Mouse (Mus musculus): ENCODE measurements around the gene Zfp184. TPM values are rescaled to one million over a fixed set of nuclear protein-coding genes. Genes with fewer than 3 reads are reported as not detected.

Gene Zfp184
- polyA plus RNA-seq, 1 experiment: 1.4 TPM

DNA sequence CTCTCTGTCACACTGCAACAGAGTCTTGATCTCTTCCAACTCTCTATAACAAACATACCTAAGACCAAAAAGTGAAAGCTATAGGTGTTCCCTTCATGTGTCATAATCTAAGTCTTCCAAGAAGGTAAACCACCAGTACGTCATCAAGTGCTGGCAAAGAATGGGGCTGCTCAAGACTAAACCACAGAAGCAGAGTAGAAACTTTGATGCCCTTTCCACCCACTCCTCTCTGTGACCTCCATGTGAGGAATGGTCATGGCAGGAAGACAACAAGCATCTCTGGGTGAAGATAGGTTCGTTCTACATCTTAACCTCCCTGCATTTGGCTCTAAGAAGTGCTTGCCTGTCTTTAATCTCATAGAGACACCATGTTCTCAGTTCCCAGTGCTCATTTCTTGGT, 39.6 kb downstream of the Zfp184 start:
- DNase-seq (ENCODE audit: low read depth): no peak

DNA sequence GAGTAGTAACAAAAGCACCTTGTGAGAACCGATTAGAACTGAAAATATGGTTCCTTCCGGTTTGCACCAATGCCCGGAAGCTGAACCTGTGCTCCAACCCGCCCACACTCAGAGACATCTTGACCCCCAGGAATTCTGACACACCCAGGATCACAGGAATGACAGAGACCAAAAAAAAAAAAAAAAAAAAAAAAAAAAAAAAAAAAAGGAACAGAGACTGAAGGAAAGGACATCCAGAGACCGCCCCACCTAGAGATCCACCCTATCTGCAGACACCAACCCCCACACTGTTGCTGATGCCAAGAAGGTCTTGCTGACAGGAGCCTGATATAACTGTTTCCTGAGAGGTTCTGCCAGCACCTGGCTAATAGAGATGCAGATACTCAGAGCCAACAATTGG, 47.7 kb downstream of the Zfp184 start:
- DNase-seq (ENCODE audit: low read depth): no peak

DNA sequence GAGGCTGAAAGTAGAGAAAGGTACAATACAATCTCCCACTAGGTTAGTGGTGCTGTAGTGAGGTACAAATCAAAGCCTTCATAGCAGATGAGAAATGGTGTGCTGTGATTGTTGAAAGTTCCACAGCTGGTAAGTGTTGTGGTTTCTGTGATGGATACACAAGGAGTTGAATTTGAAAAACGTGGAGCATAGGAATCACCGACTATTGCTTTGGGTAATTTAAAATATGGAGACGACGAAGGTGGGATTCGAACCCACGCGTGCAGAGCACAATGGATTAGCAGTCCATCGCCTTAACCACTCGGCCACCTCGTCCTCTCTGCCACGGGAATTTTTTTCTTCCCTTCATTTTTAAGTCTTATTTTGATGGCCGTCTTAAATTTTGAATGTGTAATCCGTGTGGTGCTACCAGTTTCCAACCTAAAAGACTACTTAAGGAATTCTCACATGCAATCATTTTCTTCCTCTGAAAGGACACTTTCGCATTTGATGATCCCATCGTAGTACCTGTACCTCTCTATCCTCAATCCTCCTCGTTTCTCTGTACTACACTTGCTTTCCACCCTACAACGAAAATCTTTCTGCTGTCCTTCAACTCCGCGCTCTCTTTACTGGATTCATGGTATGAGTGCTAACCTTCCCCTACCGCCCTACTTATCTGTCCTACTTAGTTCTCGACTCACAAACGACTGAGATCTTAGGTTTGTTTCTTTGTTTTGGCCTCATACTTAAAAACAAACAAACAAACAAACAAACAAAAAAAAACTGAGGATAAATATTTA, 49.3 kb downstream of the Zfp184 start:
- no peak for DNase-seq (ENCODE audit: low read depth)

DNA sequence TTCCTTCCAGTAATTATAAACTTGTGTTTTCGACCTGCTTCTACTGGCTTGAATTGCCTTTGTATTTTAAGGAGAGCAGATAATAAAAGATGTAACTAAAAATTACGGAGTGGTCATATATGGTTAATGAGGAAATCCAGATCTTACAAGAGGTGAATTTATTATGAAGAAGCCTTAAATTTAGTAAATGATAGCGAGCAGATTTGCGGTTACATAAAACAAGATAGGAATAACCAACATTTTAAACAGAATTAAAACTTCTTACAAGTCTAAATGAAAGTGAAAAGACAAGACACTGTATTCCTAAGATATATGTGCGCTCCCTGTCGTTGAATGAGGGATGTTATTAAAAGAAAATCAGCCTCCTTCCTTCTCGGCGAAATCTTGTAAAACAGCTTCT, 50.0 kb downstream of the Zfp184 start:
- no peak for DNase-seq (ENCODE audit: low read depth)

DNA sequence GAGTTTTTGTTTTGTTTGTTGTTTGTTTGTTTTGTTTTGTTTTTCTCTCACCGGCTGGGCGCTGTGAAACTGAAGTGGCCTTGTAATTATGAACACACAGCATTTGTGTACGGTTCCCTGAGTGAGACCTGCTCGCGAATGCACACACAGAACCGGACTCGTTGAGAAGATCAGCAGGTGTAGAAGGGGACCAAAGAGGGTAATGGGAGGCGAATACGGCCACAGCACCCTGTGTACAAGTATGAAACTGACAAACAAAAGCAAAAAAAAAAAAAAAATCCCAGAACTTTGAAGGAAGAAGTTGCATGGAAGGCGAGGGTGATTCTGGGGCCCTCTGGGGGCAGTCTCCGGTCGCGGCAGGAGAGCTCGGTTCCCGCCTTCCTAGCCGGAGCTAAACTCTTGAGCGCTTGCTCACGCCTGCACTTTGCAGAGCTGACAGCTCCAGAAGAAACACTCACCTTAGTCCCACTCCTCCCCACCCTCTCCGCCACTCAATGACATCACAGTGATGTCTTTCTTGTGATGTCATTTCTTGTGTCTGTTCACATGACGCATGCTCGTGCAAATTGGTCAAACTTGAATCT, 50.5 kb downstream of the Zfp184 start:
- no peak for DNase-seq (ENCODE audit: low read depth)

DNA sequence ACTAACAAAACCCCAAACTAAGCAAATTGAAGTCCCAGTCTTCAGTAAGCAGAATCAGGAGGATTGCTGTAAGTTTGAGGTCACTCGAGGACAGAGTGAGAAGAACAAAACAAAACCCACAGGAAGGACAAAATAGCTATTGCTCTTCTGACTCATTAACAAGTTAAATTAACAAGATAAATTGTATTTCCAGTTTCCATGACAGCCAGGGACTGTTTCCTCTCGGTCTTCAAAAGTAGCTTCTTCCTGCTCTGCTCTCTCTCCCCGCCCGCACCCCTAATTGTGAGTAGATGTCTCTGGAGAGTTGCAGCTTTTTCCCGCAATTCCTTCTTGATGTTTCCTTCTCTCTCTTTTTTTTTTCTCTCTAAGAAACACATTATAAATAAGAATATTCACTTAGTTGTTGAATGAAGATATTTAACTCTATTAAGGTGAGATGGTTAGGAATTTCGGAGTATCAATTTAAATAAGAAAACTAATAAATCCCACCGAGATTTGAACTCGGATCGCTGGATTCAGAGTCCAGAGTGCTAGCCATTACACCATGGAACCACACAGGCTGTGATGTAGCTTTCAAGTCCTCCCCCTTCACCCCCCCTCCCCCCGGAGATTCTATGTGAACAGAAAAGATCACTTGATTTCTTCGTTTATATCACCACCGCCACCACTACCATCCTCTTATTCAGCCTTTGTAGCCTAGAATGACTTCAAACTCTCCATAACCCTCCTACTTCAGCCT, 51.4 kb downstream of the Zfp184 start:
- no peak for DNase-seq (ENCODE audit: low read depth)

DNA sequence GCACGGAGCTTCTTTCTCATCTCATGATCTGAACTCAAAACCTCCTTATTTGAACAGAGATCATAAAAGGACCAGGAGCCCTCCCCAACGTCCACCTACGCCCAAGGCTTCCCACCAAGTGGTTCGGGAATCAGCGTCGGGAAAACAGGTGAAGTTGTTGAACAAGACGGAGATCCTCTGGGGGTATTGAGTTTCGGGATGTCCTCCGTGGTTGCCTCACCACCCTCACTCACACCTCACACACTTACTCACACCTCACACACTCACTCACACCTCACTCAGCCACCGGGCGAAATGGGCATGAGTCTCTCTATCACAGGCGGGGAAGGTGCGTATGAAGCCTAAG, 51.9 kb downstream of the Zfp184 start:
- DNase-seq (ENCODE audit: low read depth): no peak

DNA sequence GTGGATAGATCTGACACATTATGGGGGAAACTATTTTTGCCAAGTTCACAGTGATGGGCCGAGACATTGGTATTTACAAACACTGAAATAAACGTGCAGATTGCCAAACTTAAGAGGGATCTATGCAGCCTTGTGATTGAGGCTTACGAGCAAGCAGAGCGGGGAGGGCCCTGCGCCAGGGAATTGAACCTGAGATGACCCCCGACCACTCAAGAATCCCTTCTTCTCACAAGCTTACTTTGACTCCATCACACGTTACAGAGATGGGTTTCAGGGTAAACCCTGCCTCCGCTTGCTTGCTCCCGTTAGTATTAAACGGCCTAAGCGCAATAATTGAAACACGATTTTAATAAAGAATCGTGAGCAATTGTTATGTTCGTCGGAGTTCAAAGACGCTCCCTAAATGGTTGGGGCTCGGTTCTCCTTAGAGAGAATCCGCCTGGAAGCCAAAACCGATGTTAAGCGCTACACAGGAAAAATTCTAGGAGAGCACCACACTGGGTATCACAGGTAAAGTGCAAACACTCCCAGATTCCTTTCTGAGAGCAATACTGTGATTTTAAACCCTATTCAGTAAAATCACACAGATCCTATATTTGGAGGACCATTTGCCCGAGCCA, 52.4 kb downstream of the Zfp184 start:
- no peak for DNase-seq (ENCODE audit: low read depth)

DNA sequence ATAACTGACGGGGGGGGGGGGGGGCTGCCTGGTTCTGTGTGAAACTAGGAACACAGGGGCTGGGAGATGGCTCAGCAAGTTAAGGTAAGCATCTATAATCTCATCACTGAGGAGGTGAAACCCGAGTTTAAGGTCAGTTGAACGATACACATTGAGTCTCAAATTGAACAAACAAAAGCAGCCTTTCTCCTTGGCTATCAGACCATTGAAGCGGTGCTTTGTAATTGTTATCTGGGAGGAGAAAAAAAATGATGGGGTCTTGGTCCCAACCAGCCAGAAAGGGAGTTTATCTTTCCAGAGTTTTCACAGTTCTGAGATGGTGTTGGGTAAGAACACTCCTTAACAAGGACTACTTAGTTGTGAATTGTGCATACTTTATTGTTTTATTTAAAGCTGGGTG, 52.9 kb downstream of the Zfp184 start:
- no peak for DNase-seq (ENCODE audit: low read depth)

DNA sequence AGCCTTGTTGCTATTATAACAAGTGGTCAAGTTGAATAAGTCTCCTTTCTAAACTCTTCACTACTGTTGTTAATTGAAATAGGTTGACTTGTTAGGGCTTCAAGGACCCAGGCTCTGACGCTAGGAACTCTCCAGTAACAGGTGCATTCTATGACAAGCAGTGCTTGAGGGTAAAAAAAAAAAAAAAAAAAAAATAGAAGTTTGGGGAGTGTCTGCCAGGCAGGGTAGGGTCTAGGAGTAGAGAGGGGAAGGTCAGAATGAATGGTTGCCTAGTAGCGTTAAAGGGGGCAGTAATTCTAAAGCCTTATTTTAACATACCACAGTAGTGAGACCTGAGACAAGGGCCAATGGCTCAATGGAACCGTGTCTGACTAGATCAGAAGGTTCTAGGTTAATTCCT, 53.5 kb downstream of the Zfp184 start:
- no peak for DNase-seq (ENCODE audit: low read depth)

DNA sequence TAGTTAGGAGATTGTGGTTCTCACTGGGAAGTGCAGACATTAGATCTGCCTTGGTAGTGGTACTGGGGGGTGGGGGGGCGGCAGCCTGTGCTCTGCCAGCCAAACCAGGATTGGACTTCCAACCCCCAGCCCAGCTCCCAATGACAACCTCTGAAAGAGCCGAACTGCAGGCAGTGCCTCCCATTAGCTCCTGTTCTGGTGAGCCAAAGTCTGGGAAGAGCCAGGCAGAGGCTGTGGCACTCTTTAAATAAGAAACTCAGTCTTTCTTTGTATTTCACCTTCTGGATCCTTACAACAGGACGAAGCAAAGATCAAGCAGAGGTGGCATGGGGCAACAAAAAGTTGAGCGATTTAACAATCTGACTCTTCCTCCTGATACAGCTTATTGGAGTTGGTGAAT, 54.3 kb downstream of the Zfp184 start:
- no peak for DNase-seq (ENCODE audit: low read depth)

DNA sequence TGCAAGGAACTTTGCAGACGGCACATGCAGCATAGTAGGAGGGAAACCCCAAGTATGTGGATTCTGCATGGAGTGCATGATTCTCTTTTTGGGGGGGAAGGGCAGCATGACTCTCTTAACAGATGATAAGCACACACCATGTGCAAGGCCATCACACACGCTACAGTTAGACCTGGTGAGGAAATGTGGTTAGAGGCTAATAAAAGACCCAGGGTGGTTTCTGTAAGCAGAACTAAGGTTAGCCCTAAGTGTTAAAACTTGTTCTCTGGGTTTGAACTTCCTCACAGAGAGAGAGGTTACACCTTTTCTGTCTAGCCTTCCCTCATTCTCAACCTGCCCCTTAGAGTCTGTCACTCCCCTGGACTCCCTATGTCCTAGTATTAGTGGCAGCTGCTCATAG, 56.5 kb downstream of the Zfp184 start:
- DNase-seq (ENCODE audit: low read depth): no peak

DNA sequence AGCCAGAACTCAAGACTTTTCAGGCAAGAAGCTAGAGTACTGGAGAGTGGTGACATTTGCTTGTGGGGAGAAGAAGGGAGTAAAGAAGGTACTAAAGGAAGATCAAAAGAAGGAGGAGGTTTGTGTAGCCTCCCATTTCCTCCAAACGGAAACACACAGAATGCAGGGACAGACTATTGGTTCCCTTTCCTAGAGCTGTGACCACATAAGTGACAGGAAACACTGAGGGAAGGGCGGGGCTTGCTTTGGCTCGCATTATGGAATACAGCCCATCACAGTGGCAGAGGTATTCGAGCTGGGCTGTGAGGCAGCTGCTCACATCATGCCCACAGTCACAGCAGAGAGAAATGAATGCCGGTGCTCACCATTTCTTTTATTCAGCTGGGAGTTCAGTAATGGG, 56.9 kb downstream of the Zfp184 start:
- no peak for DNase-seq (ENCODE audit: low read depth)

DNA sequence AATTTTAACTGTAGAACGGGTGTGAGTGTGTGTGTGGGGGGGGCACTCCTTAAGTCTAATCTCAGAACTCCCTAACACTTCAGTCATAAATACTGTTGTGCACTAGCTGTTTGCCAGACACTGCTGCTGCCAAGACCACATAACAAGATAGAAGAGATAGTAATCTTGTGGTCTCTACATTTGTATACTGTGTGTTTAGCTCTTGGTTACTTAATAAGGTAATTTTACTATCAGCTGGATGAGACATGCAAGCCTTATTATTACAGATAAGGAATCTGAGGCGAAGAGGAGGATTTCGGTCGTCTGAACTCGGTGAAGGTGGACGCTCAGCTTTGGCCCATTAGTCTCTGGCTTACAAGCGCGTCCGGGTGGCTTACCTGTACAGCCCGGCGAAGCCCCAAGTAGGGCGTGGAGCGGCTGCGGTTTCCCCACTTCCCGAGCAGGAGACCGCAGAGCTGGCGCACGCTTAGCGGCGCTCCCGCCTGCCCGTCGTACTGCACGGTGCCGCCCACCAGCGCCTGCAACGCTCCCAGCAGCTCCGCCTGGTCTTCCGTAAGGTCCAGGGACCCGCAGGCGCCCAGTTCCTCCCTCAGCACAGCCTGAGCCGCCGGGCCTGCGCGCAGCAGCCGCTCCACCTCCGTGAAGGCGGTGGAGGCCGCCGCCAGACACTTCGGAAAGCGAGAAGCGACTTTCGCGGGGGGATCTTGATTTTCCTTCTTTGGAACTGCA, 60.9 kb downstream of the Zfp184 start:
- DNase-seq (ENCODE audit: low read depth): no peak

DNA sequence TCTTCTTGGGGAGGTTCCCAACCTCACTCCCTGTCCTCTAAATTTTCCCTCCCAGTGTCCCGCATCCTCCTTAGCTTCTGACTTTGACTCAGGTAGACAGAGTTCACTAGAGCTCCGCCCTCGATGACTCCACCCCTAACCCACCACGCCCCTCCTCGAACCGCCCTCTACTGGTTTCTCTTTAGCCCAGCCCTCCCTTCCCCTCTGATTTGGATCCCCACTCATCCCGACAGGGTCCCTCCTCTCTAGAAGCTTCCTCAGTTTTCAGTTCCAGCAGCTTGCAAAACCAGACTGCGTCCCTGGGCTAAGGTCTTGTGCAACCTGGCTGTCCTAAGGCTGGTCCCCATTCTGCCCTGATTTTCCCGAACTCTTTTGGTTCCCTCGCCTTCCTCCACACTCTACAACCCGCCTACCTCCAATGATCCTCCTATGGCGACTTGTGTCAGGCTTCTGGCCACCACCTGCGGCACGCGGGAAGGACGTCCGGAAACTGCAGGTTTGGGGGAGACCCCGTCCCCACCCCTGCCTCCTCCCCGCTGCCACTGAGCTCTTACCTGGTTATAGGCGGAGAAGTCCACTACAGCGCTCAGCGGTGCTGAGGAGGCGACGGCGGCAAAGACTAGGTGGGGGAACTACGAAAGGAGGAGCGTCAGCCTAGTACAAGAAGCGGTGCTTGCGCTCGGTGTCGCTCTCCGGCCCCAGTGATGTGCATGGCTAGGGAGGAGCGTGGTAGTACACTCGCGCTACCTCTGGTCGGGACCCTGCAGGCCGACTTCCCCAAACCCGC, 61.6 kb downstream of the Zfp184 start:
- DNase-seq (ENCODE audit: low read depth): no peak

DNA sequence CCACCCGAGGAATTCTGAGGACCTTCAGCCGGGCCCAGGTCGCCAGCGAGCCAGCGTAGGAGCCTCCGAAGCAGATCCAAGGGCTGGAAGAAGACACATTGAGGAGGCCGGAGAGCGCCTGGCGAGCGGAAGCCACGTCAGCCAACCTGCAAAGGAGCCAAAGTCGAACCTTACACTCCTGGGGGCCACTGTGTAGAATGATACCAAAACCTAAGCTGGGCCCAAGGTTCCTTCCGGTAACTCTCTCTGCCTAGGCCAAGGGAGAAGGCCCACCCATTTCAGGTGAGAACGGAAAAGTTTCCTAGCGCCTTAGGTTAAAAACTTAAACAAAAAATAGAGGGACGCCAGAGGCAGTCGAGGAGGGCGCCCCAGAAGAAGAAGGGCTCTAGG, 62.2 kb downstream of the Zfp184 start:
- no peak for DNase-seq (ENCODE audit: low read depth)

DNA sequence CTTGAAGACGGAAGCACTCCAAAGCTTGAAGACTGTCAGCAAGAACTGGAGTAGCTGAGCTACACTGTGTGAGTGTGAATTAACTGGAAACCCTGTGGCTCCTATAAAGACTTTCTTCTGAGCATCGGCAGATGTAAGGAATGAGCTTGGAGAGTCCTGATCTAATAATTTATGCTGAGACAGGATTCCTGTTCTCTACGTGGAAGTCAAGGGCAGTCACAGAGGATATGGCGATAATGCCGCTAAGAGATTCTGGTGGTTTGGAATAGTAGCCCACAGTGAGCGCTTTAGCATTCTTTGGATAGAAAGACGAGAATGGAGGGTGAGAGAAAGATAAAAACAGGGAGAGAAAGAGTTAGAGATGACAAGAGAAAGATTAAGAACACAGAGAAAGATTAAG, 63.0 kb downstream of the Zfp184 start:
- DNase-seq (ENCODE audit: low read depth): no peak

DNA sequence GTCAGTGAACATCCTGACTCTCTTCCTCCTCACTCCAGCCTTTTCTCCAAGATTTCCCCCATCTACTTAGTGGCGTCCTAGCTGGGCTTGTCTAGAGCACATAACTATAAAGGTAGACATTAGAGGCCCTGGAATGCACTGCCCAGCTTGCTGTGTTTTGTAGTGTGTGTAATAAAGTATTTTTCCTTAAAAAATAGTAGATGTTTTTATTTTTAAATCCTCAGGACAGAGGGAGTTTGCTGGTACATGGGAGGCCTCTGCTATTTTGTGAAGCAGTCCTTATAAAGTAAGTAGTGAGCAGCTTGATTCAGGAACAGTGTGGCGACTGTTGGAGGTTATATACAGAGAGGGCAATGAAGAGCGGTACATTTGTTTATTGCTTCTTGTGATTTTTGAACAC, 63.8 kb downstream of the Zfp184 start:
- no peak for DNase-seq (ENCODE audit: low read depth)

DNA sequence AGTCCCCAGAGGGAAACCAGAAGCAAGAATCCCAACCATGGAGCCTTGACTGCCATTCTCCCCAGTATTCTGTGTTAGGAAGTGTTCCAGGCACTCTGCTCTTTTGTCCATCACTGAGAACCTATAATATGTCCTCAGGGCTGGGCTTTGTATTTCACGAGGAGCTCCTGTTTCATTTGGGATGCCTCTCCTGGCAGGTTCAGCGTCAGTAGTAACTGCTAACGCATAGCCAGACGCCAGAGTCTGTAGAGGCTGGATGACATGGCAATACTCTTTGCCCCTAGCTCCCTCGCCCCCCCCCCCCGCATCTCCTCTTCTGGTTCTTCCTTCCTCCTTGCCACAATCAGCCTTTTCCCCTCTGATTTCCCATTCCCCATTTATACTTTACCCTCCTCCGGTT, 64.7 kb downstream of the Zfp184 start, which contains the start of gene Prss16:
Prss16 (minus strand) TSS at position 101 of the 400 bp plus-strand sequence.
- DNase-seq (ENCODE audit: low read depth): no peak

Data from gonadal fat pad, adult 2 months (tissue).